Mouse (Mus musculus) CH12.LX (cell line): ENCODE measurements around the gene Mynn.

ENCODE experiments used
- CTCF ChIP-seq, 2 experiments: IDR thresholded peaks in 1 of 2; conservative IDR thresholded peaks in 1 of 2; 2 replicates each; pipeline ENCODE4 v1.5.1; 2011 to 2012; ENCODE audit warnings: low read depth in 2 of 2, low read length in 2 of 2, improper control_type of control experiment in 1 of 2, inconsistent platforms in 1 of 2, mild to moderate bottlenecking in 1 of 2, moderate library complexity in 1 of 2
- POLR2A ChIP-seq: IDR thresholded peaks from 2 replicates; pipeline ENCODE4 v1.6.1; 2011; ENCODE audit warnings: low read depth, mild to moderate bottlenecking, improper control_type of control experiment, low read length

- TF ChIP-seq POLR2A: peak; percentile 71
- peak in 1 of 2 experiments; percentile 65; a peak in 2 of 4 replicates for TF ChIP-seq CTCF (conservative IDR thresholded peaks at IDR 0.05 in 1 of 2, IDR thresholded peaks at IDR 0.05 in 1 of 2; ENCODE audit: low read depth in 2 of 2, low read length in 2 of 2)
Observed at GRCm38 (mm10) chr3:30602065-30602739, at the start of gene Mynn.
